Mouse (Mus musculus) forebrain, embryonic 10.5 days (tissue): ENCODE measurements around the gene Tex50. TPM values are rescaled to one million over a fixed set of nuclear protein-coding genes. Genes with fewer than 3 reads are reported as not detected.
"Not testable (repeated sequence)": the region's sequence is repeated elsewhere in the genome, so short reads cannot be mapped to it uniquely, and the experiment has no call there.

Experiments
- DNase-seq: peaks from one replicate; pipeline ENCODE4 v3.0.0-alpha.2; 2017; ENCODE audit warnings: low spot score; ENCODE audit errors: extremely low spot score
- H3K27ac ChIP-seq: fragments of 300-500 bp; sonication (generic); 2 replicates; pipeline ENCODE4 v1.5.1; 2016; ENCODE audit warnings: mild to moderate bottlenecking
- H3K27me3 ChIP-seq: fragments of 300-500 bp; sonication (generic); 2 replicates; pipeline ENCODE4 v1.6.1; 2016; ENCODE audit warnings: mild to moderate bottlenecking; ENCODE audit not compliant: poor library complexity, severe bottlenecking
- H3K36me3 ChIP-seq: fragments of 300-500 bp; sonication (generic); replicated peaks from 2 replicates; pipeline ENCODE4 v1.6.1; 2016; ENCODE audit warnings: mild to moderate bottlenecking, moderate library complexity
- H3K4me1 ChIP-seq: fragments of 300-500 bp; sonication (generic); 2 replicates; pipeline ENCODE4 v1.6.1; 2016
- H3K4me3 ChIP-seq: fragments of 300-500 bp; sonication (generic); 2 replicates; pipeline ENCODE4 v1.5.1; 2016; ENCODE audit warnings: mild to moderate bottlenecking, moderate library complexity
- H3K9me3 ChIP-seq: fragments of 300-500 bp; sonication (generic); 2 replicates; pipeline ENCODE4 v1.6.1; 2016; ENCODE audit warnings: mild to moderate bottlenecking, moderate library complexity
- WGBS: fragments of 180-500 bp; shearing (Covaris S2); methylation state at CpG from one replicate; pipeline ENCODE4 v1.1.7; 2016; 5-methylcytosine and 5-hydroxymethylcytosine counted together
- polyA plus RNA-seq: library from polyadenylated mRNA; unstranded; fragments of >200 nt; fragmentation: Nextera tagmentation; extraction: Ambion mirVana; gene quantifications from 2 replicates; pipeline ENCODE4 v1.2.1, GENCODE M21; 2016

Tex50 gene
- polyA plus RNA-seq, 1 experiment from 2014 or later, result 0.16 TPM

- H3K4me1 ChIP-seq, result peaks cover 10% of the 10 kb centered on the region
- no peaks in the 10 kb centered on the region for H3K9me3 ChIP-seq
- 85% methylated on average over 2 of the region's 2 CpGs for WGBS
- DNase-seq, result no peak
- H3K27me3 ChIP-seq, result no peaks in the 10 kb centered on the region
- H3K4me3 ChIP-seq, result no peak overlapping the region
- H3K36me3 ChIP-seq, result no peaks in the 10 kb centered on the region
- no peak overlapping the region for H3K27ac ChIP-seq
Measured at GRCm38 (mm10) chr1:161147888-161148287, 11.2 kb downstream of the Tex50 start.

- not testable (repeated sequence) for H3K27me3 ChIP-seq, H3K27ac ChIP-seq, H3K9me3 ChIP-seq, H3K36me3 ChIP-seq, DNase-seq, H3K4me3 ChIP-seq
- H3K4me1 ChIP-seq, result peaks cover 15% of the 10 kb centered on the region
- 91% methylated on average over 8 of the region's 8 CpGs for WGBS
Measured at GRCm38 (mm10) chr1:161145611-161146010, 13.5 kb downstream of the Tex50 start.

GRCm38 (mm10) chr1:161143216-161143615, 15.9 kb downstream of the Tex50 start:
- Histone ChIP-seq H3K4me1 (peaks cover 10% of the 10 kb centered on the region), H3K27me3 (peaks cover 6% of the 10 kb centered on the region), H3K36me3 (no peaks in the 10 kb centered on the region), H3K4me3 (peak overlapping the region; percentile 57; the same call in 1 of the 2 replicates), H3K27ac (no peak overlapping the region), H3K9me3 (no peaks in the 10 kb centered on the region)
- no peak for DNase-seq
- WGBS, result 92% methylated on average over 7 of the region's 7 CpGs

DNA sequence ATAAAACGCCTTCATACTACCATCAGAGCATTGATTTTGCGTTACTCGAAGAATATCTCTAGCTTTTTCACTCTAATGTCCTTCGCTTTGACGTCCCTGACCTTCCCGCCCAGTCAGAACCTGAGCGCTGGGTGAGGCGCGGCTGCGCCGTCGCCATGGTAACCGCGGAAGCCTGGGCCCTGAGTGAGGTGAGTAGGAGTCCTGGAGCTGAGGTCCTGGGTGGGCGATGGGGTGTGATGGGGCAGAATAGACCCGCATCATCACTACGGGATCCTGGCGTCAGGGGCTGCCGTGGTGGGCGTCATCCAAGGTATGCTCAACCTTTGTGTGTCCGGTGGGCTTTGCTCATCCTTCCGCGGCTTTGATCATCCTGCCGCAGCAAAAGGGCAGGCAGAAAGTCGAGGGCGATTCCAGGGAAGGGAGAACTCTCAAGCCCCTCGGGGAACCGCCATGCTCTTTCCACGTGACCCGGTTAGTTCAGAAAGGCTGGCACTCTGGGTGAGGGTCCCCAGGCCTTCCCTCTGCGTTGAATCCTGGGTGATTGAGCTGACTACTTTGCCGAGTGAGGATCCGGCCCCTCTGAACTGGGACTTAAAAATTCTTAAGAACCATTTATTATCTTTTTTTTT, 16.5 kb downstream of the Tex50 start, which contains the start of gene Ankrd45:
Ankrd45 (plus strand) TSS at position 161 of the 629 bp plus-strand sequence.
- peaks cover 10% of the 10 kb centered on the region for H3K4me1 ChIP-seq
- H3K4me3 ChIP-seq, result peak within 1 kb of the TSS; percentile 57
- H3K27ac ChIP-seq, result peak within 1 kb of the TSS; percentile 79
- WGBS, result 3% methylated on average over 33 of the region's 33 CpGs
- peak; percentile 73 for DNase-seq
- no peaks in the 10 kb centered on the region for H3K9me3 ChIP-seq
- peaks cover 6% of the 10 kb centered on the region for H3K27me3 ChIP-seq
- H3K36me3 ChIP-seq, result no peaks in the 10 kb centered on the region

GRCm38 (mm10) chr1:161140026-161140762, 18.9 kb downstream of the Tex50 start:
- H3K27me3 ChIP-seq, result peaks cover 6% of the 10 kb centered on the region
- WGBS, result 84% methylated on average over 9 of the region's 9 CpGs
- no peak overlapping the region for H3K4me3 ChIP-seq
- peaks cover 10% of the 10 kb centered on the region for H3K4me1 ChIP-seq
- H3K36me3 ChIP-seq, result no peaks in the 10 kb centered on the region
- no peaks in the 10 kb centered on the region for H3K9me3 ChIP-seq
- no peak for DNase-seq
- no peak overlapping the region for H3K27ac ChIP-seq

GRCm38 (mm10) chr1:161139496-161139895, 19.6 kb downstream of the Tex50 start:
- Histone ChIP-seq H3K27ac (no peak overlapping the region), H3K4me3 (no peak overlapping the region), H3K27me3 (peaks cover 6% of the 10 kb centered on the region), H3K36me3 (no peaks in the 10 kb centered on the region), H3K4me1 (peaks cover 10% of the 10 kb centered on the region), H3K9me3 (no peaks in the 10 kb centered on the region)
- DNase-seq, result no peak
- WGBS, result 88% methylated on average over 2 of the region's 2 CpGs

DNA sequence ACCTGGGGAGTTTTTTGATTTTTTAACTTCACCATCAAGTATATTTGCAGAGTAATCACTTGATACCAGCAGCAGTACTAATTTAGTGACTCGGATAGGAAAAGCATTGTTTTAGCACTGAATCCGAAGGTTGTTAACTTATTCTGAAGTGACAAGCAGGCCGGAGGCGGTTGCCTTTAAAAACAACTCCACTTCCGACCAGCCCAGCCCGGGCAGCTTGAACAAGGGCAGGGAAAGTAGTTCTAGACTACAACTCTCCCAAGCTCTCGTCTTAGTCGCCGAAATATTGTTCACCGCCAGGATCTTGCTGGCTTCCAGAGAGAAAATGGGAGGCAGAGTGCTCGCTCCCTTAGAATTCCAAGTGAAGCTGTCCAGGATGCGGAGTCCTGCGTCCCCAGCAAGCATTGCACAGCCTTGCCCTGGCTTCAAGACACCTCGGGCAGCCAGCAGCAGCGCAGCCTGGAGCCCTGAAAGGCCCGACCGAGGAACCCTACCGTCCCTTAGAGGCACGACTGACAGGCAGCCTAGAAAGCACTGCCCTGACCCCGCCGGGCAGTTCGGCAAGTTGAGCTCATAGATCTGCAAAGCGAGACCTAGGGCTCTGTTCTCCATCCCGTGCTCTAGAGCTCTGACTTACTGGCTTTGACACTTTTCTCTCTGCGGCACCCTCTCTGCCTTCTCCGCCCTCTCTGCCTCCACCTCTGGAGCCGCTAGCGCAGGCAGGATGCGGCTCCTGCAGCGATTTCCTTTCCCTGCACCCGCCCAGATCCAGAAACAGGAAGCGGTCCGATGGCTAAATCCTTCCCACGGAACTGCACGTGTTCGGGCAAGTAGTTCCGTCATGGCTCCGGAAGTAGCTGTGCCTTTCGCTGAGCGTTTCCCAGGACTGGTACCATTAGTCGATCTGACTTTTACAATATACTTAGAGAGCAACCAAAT, 28.1 kb downstream of the Tex50 start, which contains the start of gene Klhl20:
Klhl20 (minus strand) TSS at position 786 of the 939 bp plus-strand sequence.
- DNase-seq, result peak; percentile 93
- 4% methylated on average over 41 of the region's 41 CpGs for WGBS
- peak within 1 kb of the TSS; percentile 88 for H3K27ac ChIP-seq
- H3K4me1 ChIP-seq, result peaks cover 19% of the 10 kb centered on the region
- no peaks in the 10 kb centered on the region for H3K27me3 ChIP-seq
- peak within 1 kb of the TSS; percentile 86 for H3K4me3 ChIP-seq
- H3K36me3 ChIP-seq, result peaks cover 9% of the 10 kb centered on the region
- H3K9me3 ChIP-seq, result no peaks in the 10 kb centered on the region

GRCm38 (mm10) chr1:161126461-161126860, 32.7 kb downstream of the Tex50 start:
- Histone ChIP-seq H3K36me3 (peaks cover 9% of the 10 kb centered on the region), H3K27ac (no peak overlapping the region), H3K27me3 (no peaks in the 10 kb centered on the region), H3K4me1 (peaks cover 16% of the 10 kb centered on the region), H3K9me3 (no peaks in the 10 kb centered on the region), H3K4me3 (no peak overlapping the region)
- 53% methylated on average over 1 of the region's 1 CpGs for WGBS
- no peak for DNase-seq

- 91% methylated on average over 10 of the region's 10 CpGs for WGBS
- H3K4me1 ChIP-seq, result no peaks in the 10 kb centered on the region
- peaks cover 16% of the 10 kb centered on the region for H3K36me3 ChIP-seq
- no peak for DNase-seq
- H3K27me3 ChIP-seq, result no peaks in the 10 kb centered on the region
- no peaks in the 10 kb centered on the region for H3K9me3 ChIP-seq
- H3K4me3 ChIP-seq, result no peak overlapping the region
- no peak overlapping the region for H3K27ac ChIP-seq
Measured at GRCm38 (mm10) chr1:161122661-161123418, 36.3 kb downstream of the Tex50 start.

GRCm38 (mm10) chr1:161114591-161114990, 44.5 kb downstream of the Tex50 start:
- Histone ChIP-seq H3K4me1 (no peaks in the 10 kb centered on the region), H3K36me3 (peaks cover 2% of the 10 kb centered on the region; the same call in 1 of the 2 replicates), H3K9me3 (no peaks in the 10 kb centered on the region), H3K4me3 (no peak overlapping the region), H3K27ac (no peak overlapping the region), H3K27me3 (no peaks in the 10 kb centered on the region)
- no peak for DNase-seq

GRCm38 (mm10) chr1:161109216-161109615, 49.9 kb downstream of the Tex50 start:
- Histone ChIP-seq H3K9me3 (no peaks in the 10 kb centered on the region), H3K4me1 (no peaks in the 10 kb centered on the region), H3K27ac (no peak overlapping the region), H3K36me3 (peaks cover 36% of the 10 kb centered on the region), H3K4me3 (no peak overlapping the region), H3K27me3 (no peaks in the 10 kb centered on the region)
- WGBS, result 92% methylated on average over 8 of the region's 8 CpGs
- no peak for DNase-seq
